Mouse (Mus musculus) urinary bladder, postnatal 0 days (tissue): ENCODE measurements around the gene Hist1h2ac. TPM values are rescaled to one million over a fixed set of nuclear protein-coding genes. Genes with fewer than 3 reads are reported as not detected.

ENCODE experiments used
- microRNA-seq: library from miRNA; unstranded; fragments of <30 nt; microRNA quantifications from one replicate; pipeline ENCODE4, GENCODE M21; 2016
- polyA plus RNA-seq: library from polyadenylated mRNA; unstranded; fragments of >200 nt; fragmentation: Nextera tagmentation; extraction: Ambion mirVana; gene quantifications from 2 replicates; pipeline ENCODE4 v1.2.1, GENCODE M21; 2015

The Hist1h2ac gene
- 1.00 and 1.2 TPM in 2 replicates for polyA plus RNA-seq

DNA sequence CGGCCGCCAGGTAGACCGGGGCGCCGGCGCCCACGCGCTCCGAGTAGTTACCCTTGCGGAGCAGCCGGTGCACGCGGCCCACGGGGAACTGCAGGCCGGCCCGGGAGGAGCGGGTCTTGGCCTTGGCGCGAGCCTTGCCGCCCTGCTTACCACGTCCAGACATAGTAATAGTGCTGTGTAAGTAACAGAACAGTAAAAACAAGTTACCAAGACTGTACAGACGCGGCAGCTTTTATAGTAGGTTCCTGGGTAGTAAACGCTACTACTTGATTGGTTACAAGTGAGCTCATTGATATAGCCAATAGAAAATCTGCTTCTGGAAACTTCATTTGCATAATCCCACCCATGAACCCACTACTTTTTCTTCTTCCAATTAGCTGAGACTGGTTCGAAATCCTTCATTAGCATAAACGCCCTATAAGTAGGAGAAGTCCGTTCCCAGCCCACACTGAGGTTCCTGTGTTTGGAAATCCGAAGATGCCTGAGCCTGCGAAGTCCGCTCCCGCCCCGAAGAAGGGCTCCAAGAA is at the start of gene Hist1h2ac, which contains the start of gene Hist1h2bc:
Hist1h2ac (minus strand) TSS at position 194 of the 527 bp plus-strand sequence.
Hist1h2bc (plus strand) TSS at position 445 of the 527 bp plus-strand sequence.

DNA sequence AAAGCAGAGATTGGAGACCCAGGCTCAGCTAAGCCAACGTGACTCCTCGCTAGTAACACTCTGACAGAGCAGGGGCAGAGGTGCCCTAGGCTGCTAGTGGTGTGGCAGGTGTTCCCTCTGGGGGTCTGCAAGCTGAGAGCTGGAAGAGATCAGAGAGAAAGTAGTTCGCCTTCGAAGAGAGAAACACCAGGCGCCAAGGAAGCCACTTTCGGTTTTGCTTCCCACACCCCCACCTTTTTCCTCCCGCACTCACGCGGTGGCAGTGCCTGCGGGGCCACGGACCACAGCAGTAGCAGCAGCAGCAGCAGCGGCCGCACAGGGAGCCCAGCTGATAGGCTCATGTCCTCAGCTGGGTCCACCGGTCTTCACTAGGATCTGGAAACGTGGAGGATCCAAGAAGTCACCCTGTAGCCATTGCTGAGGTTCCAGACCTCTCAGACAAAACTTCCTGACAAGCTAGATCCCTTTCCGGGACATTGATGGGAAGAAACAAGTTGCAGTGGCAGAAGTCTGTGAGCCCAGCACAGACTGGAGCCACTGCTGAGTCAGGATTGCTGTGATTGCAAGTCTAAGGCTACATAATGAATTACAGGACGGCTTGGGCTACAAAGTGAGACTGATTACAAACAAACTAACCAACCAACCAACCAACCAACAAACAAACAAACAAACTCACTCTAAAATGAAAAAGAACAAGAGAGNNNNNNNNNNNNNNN is 26.8 kb upstream of the Hist1h2ac start, which contains the start of gene Hfe:
Hfe (minus strand) TSS at position 481 of the 716 bp plus-strand sequence.

DNA sequence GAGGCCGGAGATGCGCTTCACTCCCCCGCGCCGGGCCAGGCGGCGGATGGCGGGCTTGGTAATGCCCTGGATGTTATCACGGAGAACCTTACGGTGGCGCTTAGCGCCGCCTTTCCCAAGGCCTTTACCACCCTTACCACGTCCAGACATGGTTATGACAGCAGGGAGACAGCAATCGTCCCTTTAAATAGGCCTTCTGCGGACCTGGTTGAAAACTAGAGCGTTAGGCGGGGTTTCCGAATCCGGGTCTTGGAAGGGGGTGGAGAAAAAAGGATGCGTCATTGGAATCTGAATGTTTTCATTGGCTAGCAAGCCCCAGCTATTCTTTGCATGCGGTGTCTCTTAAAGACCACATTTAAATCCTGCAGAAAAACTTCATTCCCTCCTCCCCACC is 14.5 kb upstream of the Hist1h2ac start, which contains the start of gene Hist1h4c:
Hist1h4c (minus strand) TSS at position 155 of the 394 bp plus-strand sequence.

DNA sequence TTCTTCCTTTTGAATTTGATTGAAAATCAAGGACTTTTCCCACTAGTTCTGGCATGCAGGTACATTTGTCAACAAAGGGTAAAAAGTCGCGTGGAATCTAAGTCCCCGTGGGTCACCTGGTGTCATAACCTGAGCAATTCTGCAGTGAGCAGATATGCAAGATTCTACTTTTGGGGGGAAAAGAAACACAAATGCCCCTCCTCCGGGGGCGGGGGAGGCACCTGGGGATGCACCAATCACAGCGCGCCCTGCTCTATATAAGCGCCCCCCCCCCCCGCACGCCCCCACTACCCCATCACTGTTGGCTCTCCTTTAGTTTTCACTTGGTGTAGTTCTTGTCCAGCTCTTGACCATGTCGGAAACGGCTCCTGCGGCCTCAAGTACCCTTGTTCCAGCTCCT is 11.8 kb upstream of the Hist1h2ac start, which contains the start of gene Hist1h1t:
Hist1h1t (plus strand) TSS at position 301 of the 400 bp plus-strand sequence.

Small RNAs within 50 kb of the gene (microRNA-seq; reads per million reads assigned to microRNA genes)
- gene Gm44350 = not detected

Other genes starting within 250 kb of the Hist1h2ac start
- gene Btn1a1, start 218.0 kb downstream of the Hist1h2ac start, polyA plus RNA-seq = not detected in 2 replicates
- gene Btn2a2, start 195.1 kb downstream of the Hist1h2ac start, polyA plus RNA-seq = not detected in 2 replicates
- 24.9 and 35.3 TPM in 2 replicates for gene Hist1h4h, start 152.9 kb downstream of the Hist1h2ac start, polyA plus RNA-seq
- 1.5 and 3.4 TPM in 2 replicates for gene Hist1h2af, start 150.0 kb downstream of the Hist1h2ac start, polyA plus RNA-seq
- 1.7 and 2.1 TPM in 2 replicates for gene Hist1h3g, start 148.5 kb downstream of the Hist1h2ac start, polyA plus RNA-seq
- gene Hist1h2bh, start 140.6 kb downstream of the Hist1h2ac start, polyA plus RNA-seq = 0.54 and 0.58 TPM in 2 replicates
- 0.28 and 0.43 TPM in 2 replicates for gene Hist1h3f, start 139.9 kb downstream of the Hist1h2ac start, polyA plus RNA-seq
- not detected in 2 replicates for gene Hist1h4f, start 132.3 kb downstream of the Hist1h2ac start, polyA plus RNA-seq
- 0.58 and 0.60 TPM in 2 replicates for gene Hist1h1d, start 130.7 kb downstream of the Hist1h2ac start, polyA plus RNA-seq
- 1.8 and 2.0 TPM in 2 replicates for gene Hist1h3e, start 121.6 kb downstream of the Hist1h2ac start, polyA plus RNA-seq
- 14.0 and 18.1 TPM in 2 replicates for gene Hist1h2ae, start 112.7 kb downstream of the Hist1h2ac start, polyA plus RNA-seq
- gene Hist1h2bg, start 112.6 kb downstream of the Hist1h2ac start, polyA plus RNA-seq = 10.7 and 21.8 TPM in 2 replicates
- 1.5 and 2.6 TPM in 2 replicates for gene Hist1h2bf, start 109.8 kb downstream of the Hist1h2ac start, polyA plus RNA-seq
- gene Hist1h2ad, start 109.6 kb downstream of the Hist1h2ac start, polyA plus RNA-seq = 1.7 and 1.9 TPM in 2 replicates
- 2.9 and 3.4 TPM in 2 replicates for gene Hist1h3d, start 108.2 kb downstream of the Hist1h2ac start, polyA plus RNA-seq
- 24.3 and 29.2 TPM in 2 replicates for gene Hist1h4d, start 102.3 kb downstream of the Hist1h2ac start, polyA plus RNA-seq
- 1.1 and 1.4 TPM in 2 replicates for gene Hist1h2be, start 62.8 kb downstream of the Hist1h2ac start, polyA plus RNA-seq
- 5.4 and 5.8 TPM in 2 replicates for gene Hist1h1e, start 61.4 kb downstream of the Hist1h2ac start, polyA plus RNA-seq
- gene Hist1h2bc, start 251 bp upstream of the Hist1h2ac start, polyA plus RNA-seq = 161 and 192 TPM in 2 replicates
- not detected in 2 replicates for gene Hist1h1t, start 11.9 kb upstream of the Hist1h2ac start, polyA plus RNA-seq
- 1.8 TPM in 2 replicates for gene Hist1h4c, start 14.5 kb upstream of the Hist1h2ac start, polyA plus RNA-seq
- 8.0 and 9.7 TPM in 2 replicates for gene Hfe, start 26.9 kb upstream of the Hist1h2ac start, polyA plus RNA-seq
- gene Hist1h1c, start 54.9 kb upstream of the Hist1h2ac start, polyA plus RNA-seq = 125 and 175 TPM in 2 replicates
- 0.41 and 0.98 TPM in 2 replicates for gene Hist1h3c, start 61.7 kb upstream of the Hist1h2ac start, polyA plus RNA-seq
- 0.82 and 1.2 TPM in 2 replicates for gene Hist1h2bb, start 62.8 kb upstream of the Hist1h2ac start, polyA plus RNA-seq
- 3.7 and 8.0 TPM in 2 replicates for gene Hist1h2ab, start 67.2 kb upstream of the Hist1h2ac start, polyA plus RNA-seq
- 2.0 and 2.8 TPM in 2 replicates for gene Hist1h3b, start 68.3 kb upstream of the Hist1h2ac start, polyA plus RNA-seq
- 1.3 TPM in 1 of 2 replicates, not detected in the other for gene Hist1h4b, start 73.1 kb upstream of the Hist1h2ac start, polyA plus RNA-seq
- gene Hist1h4a, start 77.3 kb upstream of the Hist1h2ac start, polyA plus RNA-seq = 0.33 TPM in 1 of 2 replicates, not detected in the other
- gene Hist1h3a, start 78.4 kb upstream of the Hist1h2ac start, polyA plus RNA-seq = 1.9 and 2.7 TPM in 2 replicates
- gene Hist1h1a, start 79.7 kb upstream of the Hist1h2ac start, polyA plus RNA-seq = 0.59 and 0.82 TPM in 2 replicates
- gene Trim38, start 86.0 kb upstream of the Hist1h2ac start, polyA plus RNA-seq = 0.19 and 0.30 TPM in 2 replicates
- gene Slc17a2, start 123.0 kb upstream of the Hist1h2ac start, polyA plus RNA-seq = 0.06 TPM in 1 of 2 replicates, not detected in the other
- not detected in 2 replicates for gene Slc17a3, start 155.5 kb upstream of the Hist1h2ac start, polyA plus RNA-seq
- not detected in 2 replicates for gene Slc17a1, start 183.8 kb upstream of the Hist1h2ac start, polyA plus RNA-seq
- gene Slc17a4, start 231.1 kb upstream of the Hist1h2ac start, polyA plus RNA-seq = not detected in 2 replicates